Mouse (Mus musculus) left cerebral cortex, adult 11 months (tissue): ENCODE measurements at regions not wholly inside any gene's neighbourhood (a gene's known extent, or its start where the extent isn't known, plus 50 kb on each side); places are given as distances from the start of the nearest gene placed in this dataset.
"Not testable (repeated sequence)": the region's sequence is repeated elsewhere in the genome, so short reads cannot be mapped to it uniquely, and the experiment has no call there.

Source experiments
- DNase-seq: peaks from one replicate; pipeline ENCODE4 v3.0.0; 2022; ENCODE audit warnings: low spot score

GRCm38 (mm10) chr4:45647514-45647913 lies 115.2 kb upstream of the Shb start:
- no peak for DNase-seq

GRCm38 (mm10) chr4:45642604-45643003 lies 110.3 kb upstream of the Shb start:
- no peak for DNase-seq

- DNase-seq, result no peak
These were observed 109.0 kb upstream of the Shb start for GRCm38 (mm10) chr4:45641272-45641671.

- DNase-seq, result no peak
These were observed 108.4 kb upstream of the Shb start for GRCm38 (mm10) chr4:45640713-45641112.

GRCm38 (mm10) chr4:45639397-45640034 lies 107.2 kb upstream of the Shb start:
- DNase-seq, result no peak

GRCm38 (mm10) chr4:45638411-45638810 lies 106.1 kb upstream of the Shb start:
- DNase-seq, result no peak

GRCm38 (mm10) chr4:45631276-45632045 lies 99.2 kb upstream of the Shb start:
- DNase-seq, result no peak

- DNase-seq, result no peak
These were observed 93.4 kb upstream of the Shb start for GRCm38 (mm10) chr4:45625633-45626032.

- no peak for DNase-seq
These were observed 89.7 kb upstream of the Shb start for GRCm38 (mm10) chr4:45622017-45622416.

- no peak for DNase-seq
These were observed 84.9 kb upstream of the Shb start for GRCm38 (mm10) chr4:45617126-45617525.

- DNase-seq, result not testable (repeated sequence)
These were observed 81.2 kb upstream of the Shb start for GRCm38 (mm10) chr4:45613498-45613897.

- DNase-seq, result no peak
These were observed 79.9 kb upstream of the Shb start for GRCm38 (mm10) chr4:45612132-45612531.

- no peak for DNase-seq
These were observed 78.7 kb upstream of the Shb start for GRCm38 (mm10) chr4:45610937-45611336.

GRCm38 (mm10) chr4:45606578-45606977 lies 74.3 kb upstream of the Shb start:
- DNase-seq, result no peak

GRCm38 (mm10) chr4:45605681-45606080 lies 73.4 kb upstream of the Shb start:
- no peak for DNase-seq

GRCm38 (mm10) chr4:45604271-45604800 lies 72.1 kb upstream of the Shb start:
- no peak for DNase-seq

GRCm38 (mm10) chr4:45600520-45600919 lies 68.2 kb upstream of the Shb start:
- DNase-seq, result no peak

- no peak for DNase-seq
These were observed 61.2 kb upstream of the Shb start for GRCm38 (mm10) chr4:45593435-45593991.

- DNase-seq, result no peak
These were observed 60.5 kb upstream of the Shb start for GRCm38 (mm10) chr4:45592766-45593165.

- no peak for DNase-seq
These were observed 59.4 kb upstream of the Shb start for GRCm38 (mm10) chr4:45591405-45592315.

- no peak for DNase-seq
These were observed 58.6 kb upstream of the Shb start for GRCm38 (mm10) chr4:45590836-45591235.

- no peak for DNase-seq
These were observed 56.1 kb upstream of the Shb start for GRCm38 (mm10) chr4:45588322-45588721.
